Mouse (Mus musculus) bone marrow, adult 2 months (tissue): ENCODE results near the gene Tpo.

ENCODE experiments used
- CTCF ChIP-seq: fragments of 200-500 bp; IDR thresholded peaks from 2 replicates; pipeline ENCODE4 v1.5.1; 2011; ENCODE audit warnings: low read length, control low read depth; ENCODE audit not compliant: control insufficient read depth, insufficient read depth
- POLR2A ChIP-seq: fragments of 200-500 bp; IDR thresholded peaks from 2 replicates; pipeline ENCODE4 v1.6.1; 2011; ENCODE audit warnings: low read depth, mild to moderate bottlenecking, control low read depth, low read length, borderline replicate concordance; ENCODE audit not compliant: control insufficient read depth

DNA sequence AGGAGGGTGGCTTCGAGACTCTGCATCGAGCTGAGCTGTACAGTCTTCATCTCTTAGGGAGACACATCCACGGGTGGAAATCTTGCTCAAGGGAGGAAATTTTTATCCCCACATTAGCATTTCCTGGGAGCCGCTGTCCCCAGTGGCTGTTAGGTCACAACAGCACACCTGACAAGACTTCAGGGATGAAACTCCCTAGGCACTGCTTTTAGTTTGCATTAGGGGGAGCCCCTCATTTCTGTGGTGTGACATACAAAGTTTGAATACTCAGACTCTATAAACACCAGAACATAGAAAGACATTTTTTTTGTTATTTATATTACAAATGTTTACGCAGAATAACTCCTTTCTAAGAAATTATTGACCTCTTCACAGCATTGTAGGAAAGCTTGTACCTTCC is 32.1 kb upstream of the Tpo start:
- no peak for TF ChIP-seq CTCF
- no peak for TF ChIP-seq POLR2A
